9 mouse cellular contexts compared by ENCODE assay signal in genomic region chr8:58911677-58912076, GRCm38 (mm10). TPM values are rescaled to one million over a fixed set of nuclear protein-coding genes. Genes with fewer than 3 reads are reported as not detected.
DNase-seq lines count a peak whose midpoint lies in the region; ATAC-seq lines count a peak whose summit lies in the region.
"Had no signal": no experiment of that assay in that cellular context is flagged by ENCODE, and none has a peak within 500 bp of the region (broad histone marks: within the 10 kb centered on the region; RNA-seq: fewer than 3 reads in every experiment).

Gene BC030500, plus strand, starts transcription at chr8:58911755.

- intact Hi-C loops in heart, postnatal 10 days (cut with DNase I): no loop called here

- DNase-seq in heart, postnatal 10 days: no peak
- DNase-seq in right cerebral cortex, postnatal 10 days (ENCODE audit: low spot score in 2 of 2): peak; percentile 20 to 25
- DNase-seq in right cerebral cortex, postnatal 4 days: no peak
- DNase-seq in limb, embryonic 10.5 days (ENCODE audit: low spot score): no peak
- DNase-seq in cerebellum, adult 18-20 months: no peak
- no peak for DNase-seq in natural killer cell, adult 2 months (ENCODE audit: low spot score in 2 of 2)

- H3K36me3 ChIP-seq in heart, embryonic 12.5 days: no peaks in the 10 kb centered on the region
- H3K36me3 ChIP-seq in limb, embryonic 10.5 days: no peaks in the 10 kb centered on the region
- no peaks in the 10 kb centered on the region for H3K36me3 ChIP-seq in stomach, embryonic 16.5 days (ENCODE audit: control insufficient read depth, insufficient read depth, low read length)

- peak within 1 kb of the TSS; percentile 99 for H3K4me2 ChIP-seq in heart, embryonic 12.5 days
- H3K4me2 ChIP-seq in stomach, embryonic 16.5 days (ENCODE audit: low read depth, low read length): peak within 1 kb of the TSS; percentile 99

- H3K27ac ChIP-seq in heart, embryonic 12.5 days (ENCODE audit: poor library complexity, severe bottlenecking): no peak within 1 kb of the TSS
- H3K27ac ChIP-seq in limb, embryonic 10.5 days: peak within 1 kb of the TSS; percentile 75
- H3K27ac ChIP-seq in stomach, embryonic 16.5 days (ENCODE audit: low read length): no peak within 1 kb of the TSS

- 9% methylated on average over 14 of the region's 14 CpGs for WGBS in heart, embryonic 12.5 days
- WGBS in limb, embryonic 10.5 days: 11% methylated on average over 14 of the region's 14 CpGs
- 9% methylated on average over 14 of the region's 14 CpGs for WGBS in stomach, embryonic 16.5 days

- H3K4me1 ChIP-seq in heart, embryonic 12.5 days (replicated peaks): peaks cover 5% of the 10 kb centered on the region
- H3K4me1 ChIP-seq in limb, embryonic 10.5 days: peaks cover 16% of the 10 kb centered on the region
- H3K4me1 ChIP-seq in stomach, embryonic 16.5 days (ENCODE audit: control insufficient read depth, insufficient read depth, low read length): peaks cover 4% of the 10 kb centered on the region; the same call in 1 of the 2 replicates

- H3K9ac ChIP-seq in heart, embryonic 12.5 days: peak within 1 kb of the TSS; percentile 45
- peak within 1 kb of the TSS; percentile 46 for H3K9ac ChIP-seq in stomach, embryonic 16.5 days (ENCODE audit: low read length)

- H3K27me3 ChIP-seq in heart, embryonic 12.5 days (replicated peaks): peaks cover 18% of the 10 kb centered on the region
- H3K27me3 ChIP-seq in limb, embryonic 10.5 days (ENCODE audit: low read depth, poor library complexity, severe bottlenecking): peaks cover 35% of the 10 kb centered on the region
- no peaks in the 10 kb centered on the region for H3K27me3 ChIP-seq in stomach, embryonic 16.5 days (ENCODE audit: control insufficient read depth, insufficient read depth, low read length)

- H3K4me3 ChIP-seq in heart, embryonic 12.5 days: peak within 1 kb of the TSS; percentile 65
- peak within 1 kb of the TSS; percentile 73 for H3K4me3 ChIP-seq in limb, embryonic 10.5 days
- H3K4me3 ChIP-seq in stomach, embryonic 16.5 days (replicated peaks; ENCODE audit: low read length): peak within 1 kb of the TSS; percentile 58

- no peaks in the 10 kb centered on the region for H3K9me3 ChIP-seq in heart, embryonic 12.5 days (replicated peaks)
- H3K9me3 ChIP-seq in limb, embryonic 10.5 days (replicated peaks): no peaks in the 10 kb centered on the region
- H3K9me3 ChIP-seq in stomach, embryonic 16.5 days (replicated peaks; ENCODE audit: control insufficient read depth, low read length): no peaks in the 10 kb centered on the region

- no peak for ATAC-seq in heart, embryonic 12.5 days (ENCODE audit: insufficient number of reproducible peaks, low FRiP score)
- no peak for ATAC-seq in stomach, embryonic 16.5 days (ENCODE audit: insufficient read depth, low FRiP score)

RNA-seq across cellular contexts. Expression of gene BC030500, which starts in this region (rescaled TPM):
- 0.10 TPM in 1 of 2 replicates, not detected in the other for polyA plus RNA-seq in heart, embryonic 12.5 days (2016; fragmentation: Nextera tagmentation; extraction: Ambion mirVana)
- not detected for total RNA-seq in heart, postnatal 10 days (2021)
- polyA plus RNA-seq in limb, embryonic 10.5 days (2016; fragmentation: Nextera tagmentation; extraction: Ambion mirVana): 1.1 and 1.6 TPM in 2 replicates
- 0.22 and 0.23 TPM in 2 replicates for polyA plus RNA-seq in stomach, embryonic 16.5 days (2015; fragmentation: Nextera tagmentation; extraction: Ambion mirVana)
- polyA plus RNA-seq: gonadal fat pad, adult 2 months had no signal

Comparison
In these comparisons a context has a peak if more than half of its experiments do, and no peak if none do; other contexts are left out.
1. DNase-seq: peak in right cerebral cortex, postnatal 10 days (2 of 2); none in heart, postnatal 10 days (0 of 2), right cerebral cortex, postnatal 4 days (single experiment), limb, embryonic 10.5 days (single experiment), cerebellum, adult 18-20 months (0 of 2) and natural killer cell, adult 2 months (0 of 2).
2. Peak in every context shown above with its lines, with median percentiles within 50 percentile points of each other: H3K4me3 ChIP-seq.